Mouse (Mus musculus) heart, adult 18-20 months (tissue): ENCODE measurements around the gene Nuak2. TPM values are rescaled to one million over a fixed set of nuclear protein-coding genes. Genes with fewer than 3 reads are reported as not detected.

Source experiments
- DNase-seq, 2 experiments: peaks; one replicate each; pipeline ENCODE4 v3.0.0; 2021 to 2022; ENCODE audit warnings: mixed read lengths in 1 of 2
- total RNA-seq, 2 experiments: library from RNA; stranded (reverse); gene quantifications; 2 replicates each; pipeline ENCODE4 v1.2.3; 2021

Gene Nuak2
- total RNA-seq, 2 experiments from 2014 or later: 4.2 to 4.4 TPM

GRCm38 (mm10) chr1:132298425-132298800 lies 17.5 kb upstream of the Nuak2 start, which contains the start of gene Klhdc8a:
TSS of gene Klhdc8a (plus strand) at chr1:132298626.
- peak; percentile 55 to 61 for DNase-seq

GRCm38 (mm10) chr1:132298801-132299464 lies 17.0 kb upstream of the Nuak2 start:
- DNase-seq: peak; percentile 35 to 55

GRCm38 (mm10) chr1:132299744-132300143 lies 16.2 kb upstream of the Nuak2 start:
- peak; percentile 34 to 51 for DNase-seq

- no peak for DNase-seq
These were observed 14.7 kb upstream of the Nuak2 start for GRCm38 (mm10) chr1:132301242-132301641.

GRCm38 (mm10) chr1:132302341-132302866 lies 13.5 kb upstream of the Nuak2 start:
- DNase-seq: no peak

GRCm38 (mm10) chr1:132304618-132305214 lies 11.2 kb upstream of the Nuak2 start:
- DNase-seq: no peak

- DNase-seq: peak; percentile 38 to 65
These were observed 9.8 kb upstream of the Nuak2 start for GRCm38 (mm10) chr1:132306160-132306559.

GRCm38 (mm10) chr1:132306808-132307207 lies 9.1 kb upstream of the Nuak2 start:
- no peak for DNase-seq

- no peak for DNase-seq
These were observed 8.0 kb upstream of the Nuak2 start for GRCm38 (mm10) chr1:132307962-132308361.

- DNase-seq: no peak
These were observed 7.3 kb upstream of the Nuak2 start for GRCm38 (mm10) chr1:132308674-132309073.

- DNase-seq: no peak
These were observed 5.2 kb upstream of the Nuak2 start for GRCm38 (mm10) chr1:132310754-132311153.

- DNase-seq: peak; percentile 34 to 40
These were observed 4.6 kb upstream of the Nuak2 start for GRCm38 (mm10) chr1:132311174-132311859.

GRCm38 (mm10) chr1:132312043-132312442 lies 3.9 kb upstream of the Nuak2 start:
- DNase-seq: peak in 1 of 2 experiments; percentile 47

- peak; percentile 74 to 88 for DNase-seq
These were observed 3.2 kb upstream of the Nuak2 start for GRCm38 (mm10) chr1:132312703-132313102.

- DNase-seq: peak in 1 of 2 experiments; percentile 39
These were observed 684 bp downstream of the Nuak2 start for GRCm38 (mm10) chr1:132316625-132316994.

GRCm38 (mm10) chr1:132317413-132317812 lies 1.5 kb downstream of the Nuak2 start:
- peak; percentile 56 to 59 for DNase-seq

- DNase-seq: peak in 1 of 2 experiments; percentile 40
These were observed 2.3 kb downstream of the Nuak2 start for GRCm38 (mm10) chr1:132317894-132318863.

GRCm38 (mm10) chr1:132319242-132319641 lies 3.3 kb downstream of the Nuak2 start:
- DNase-seq: peak; percentile 55 to 56

- no peak for DNase-seq
These were observed 6.1 kb downstream of the Nuak2 start for GRCm38 (mm10) chr1:132321821-132322580.

- peak; percentile 49 to 61 for DNase-seq
These were observed 7.0 kb downstream of the Nuak2 start for GRCm38 (mm10) chr1:132322711-132323542.
